Mouse (Mus musculus) spleen, adult 2 months (tissue): ENCODE data around the gene Dnajc30. TPM values are rescaled to one million over a fixed set of nuclear protein-coding genes. Genes with fewer than 3 reads are reported as not detected.

ENCODE experiments used
- DNase-seq, 2 experiments: peaks; one replicate each; pipeline versions ENCODE4 v3.0.0 to v3.0.0-alpha.2; 2012 to 2021; ENCODE audit warnings: low spot score in 2 of 2, low read depth in 1 of 2
- H3K27ac ChIP-seq: fragments of 200-500 bp; 2 replicates; pipeline ENCODE4 v1.5.1; 2012; ENCODE audit warnings: low read length, inconsistent platforms; ENCODE audit not compliant: insufficient read depth
- H3K27me3 ChIP-seq: fragments of 200-500 bp; 2 replicates; pipeline ENCODE4 v1.6.1; 2012; ENCODE audit warnings: mild to moderate bottlenecking, moderate library complexity, low read length, inconsistent platforms; ENCODE audit not compliant: control insufficient read depth, insufficient read depth
- H3K36me3 ChIP-seq: fragments of 200-500 bp; 2 replicates; pipeline ENCODE4 v1.6.1; 2012; ENCODE audit warnings: mild to moderate bottlenecking, low read length, inconsistent platforms; ENCODE audit not compliant: control insufficient read depth, insufficient read depth
- H3K4me1 ChIP-seq: fragments of 200-500 bp; 2 replicates; pipeline ENCODE4 v1.6.1; 2011; ENCODE audit warnings: inconsistent platforms; ENCODE audit not compliant: control insufficient read depth, insufficient read depth, insufficient read length
- H3K4me3 ChIP-seq: fragments of 200-500 bp; 2 replicates; pipeline ENCODE4 v1.5.1; 2011; ENCODE audit warnings: mild to moderate bottlenecking, inconsistent platforms; ENCODE audit not compliant: insufficient read depth, insufficient read length; ENCODE audit errors: extremely low read depth
- CTCF ChIP-seq: fragments of 200-500 bp; IDR thresholded peaks from 2 replicates; pipeline ENCODE4 v1.5.1; 2011; ENCODE audit warnings: mild to moderate bottlenecking, inconsistent platforms; ENCODE audit not compliant: insufficient read depth, insufficient read length, insufficient replicate concordance; ENCODE audit errors: extremely low read depth
- POLR2A ChIP-seq: fragments of 200-500 bp; IDR thresholded peaks from 2 replicates; pipeline ENCODE4 v1.6.1; 2011; ENCODE audit warnings: low read depth, low read length, inconsistent platforms
- WGBS: fragments of 180-500 bp; shearing (Covaris S2); methylation state at CpG from one replicate; pipeline ENCODE4 v1.1.7; 2018; 5-methylcytosine and 5-hydroxymethylcytosine counted together
- polyA plus RNA-seq: library from polyadenylated mRNA; depleted of rRNA; stranded (reverse); fragments of >200 nt; gene quantifications from 2 replicates; pipeline ENCODE4 v1.2.3, GENCODE M21; 2012

The Dnajc30 gene
- polyA plus RNA-seq, 1 experiment: 15.5 TPM

- Histone ChIP-seq H3K27me3 (peaks cover 2% of the 10 kb centered on the region; the same call in 1 of the 2 replicates), H3K27ac (no peak overlapping the region), H3K36me3 (no peaks in the 10 kb centered on the region), H3K4me3 (no peak overlapping the region), H3K4me1 (peaks cover 11% of the 10 kb centered on the region; the same call in 1 of the 2 replicates)
- WGBS: 30% methylated on average over 7 of the region's 7 CpGs
- TF ChIP-seq CTCF (no peak), POLR2A (no peak)
- DNase-seq: no peak
Measured at GRCm38 (mm10) chr5:135025899-135026298, 38.1 kb upstream of the Dnajc30 start.

- Histone ChIP-seq H3K4me1 (peaks cover 8% of the 10 kb centered on the region; the same call in 1 of the 2 replicates), H3K27me3 (0 out of 2 replicates have a peak, but pooled peaks cover 1% of the 10 kb centered on the region), H3K36me3 (no peaks in the 10 kb centered on the region), H3K4me3 (no peak overlapping the region), H3K27ac (no peak overlapping the region)
- 41% methylated on average over 18 of the region's 18 CpGs for WGBS
- TF ChIP-seq POLR2A (no peak), CTCF (no peak)
- DNase-seq: no peak
Measured at GRCm38 (mm10) chr5:135029007-135029854, 34.8 kb upstream of the Dnajc30 start.

- H3K4me3 ChIP-seq: no peak overlapping the region
- 0 out of 2 replicates have a peak, but pooled peaks cover 1% of the 10 kb centered on the region for H3K27me3 ChIP-seq
- 94% methylated on average over 5 of the region's 5 CpGs for WGBS
- no peak overlapping the region for H3K27ac ChIP-seq
- H3K4me1 ChIP-seq: no peaks in the 10 kb centered on the region
- no peak for DNase-seq
- no peaks in the 10 kb centered on the region for H3K36me3 ChIP-seq
- TF ChIP-seq CTCF (no peak), POLR2A (no peak)
Measured at GRCm38 (mm10) chr5:135032581-135032980, 31.4 kb upstream of the Dnajc30 start.

- no peaks in the 10 kb centered on the region for H3K36me3 ChIP-seq
- 94% methylated on average over 2 of the region's 2 CpGs for WGBS
- no peak overlapping the region for H3K27ac ChIP-seq
- no peak overlapping the region for H3K4me3 ChIP-seq
- no peak for DNase-seq
- no peaks in the 10 kb centered on the region for H3K4me1 ChIP-seq
- TF ChIP-seq POLR2A: no peak
- 0 out of 2 replicates have a peak, but pooled peaks have one; percentile 10 for TF ChIP-seq CTCF
- 0 out of 2 replicates have a peak, but pooled peaks cover 1% of the 10 kb centered on the region for H3K27me3 ChIP-seq
Measured at GRCm38 (mm10) chr5:135034593-135034992, 29.4 kb upstream of the Dnajc30 start.

GRCm38 (mm10) chr5:135035608-135036359, 28.2 kb upstream of the Dnajc30 start:
- WGBS: 80% methylated on average over 18 of the region's 18 CpGs

GRCm38 (mm10) chr5:135037946-135038345, 26.1 kb upstream of the Dnajc30 start:
- TF ChIP-seq CTCF: no peak
- TF ChIP-seq POLR2A: no peak
- H3K27ac ChIP-seq: no peak overlapping the region
- H3K36me3 ChIP-seq: no peaks in the 10 kb centered on the region
- no peaks in the 10 kb centered on the region for H3K27me3 ChIP-seq
- no peak for DNase-seq
- H3K4me3 ChIP-seq: no peak overlapping the region
- H3K4me1 ChIP-seq: no peaks in the 10 kb centered on the region
- WGBS: 47% methylated on average over 3 of the region's 3 CpGs

More at GRCm38 (mm10) chr5:135035608-135036359, 28.2 kb upstream of the Dnajc30 start:
- no peak overlapping the region for H3K27ac ChIP-seq
- 0 out of 2 replicates have a peak, but pooled peaks cover 1% of the 10 kb centered on the region for H3K27me3 ChIP-seq
- H3K36me3 ChIP-seq: no peaks in the 10 kb centered on the region
- no peaks in the 10 kb centered on the region for H3K4me1 ChIP-seq
- no peak for TF ChIP-seq CTCF
- no peak for TF ChIP-seq POLR2A
- H3K4me3 ChIP-seq: no peak overlapping the region
- DNase-seq: no peak
